In genomic region chr4:139761911-139762310, GRCm38 (mm10) we compare ENCODE assay signal across 21 mouse cellular contexts.
DNase-seq lines count a peak whose midpoint lies in the region; ATAC-seq and TF ChIP-seq lines count a peak whose summit lies in the region.
"Had no signal": no experiment of that assay in that cellular context is flagged by ENCODE, and none has a peak within 500 bp of the region (broad histone marks: within the 10 kb centered on the region; RNA-seq: fewer than 3 reads in every experiment).

No protein-coding gene starts in this region.

- DNase-seq in hindbrain, embryonic 14.5 days (ENCODE audit: low spot score) = no peak
- DNase-seq in hindbrain, embryonic 11.5 days (ENCODE audit: low spot score) = no peak
- DNase-seq in forebrain, postnatal 0 days = peak; percentile 14
- peak; percentile 42 for DNase-seq in retina, embryonic 14.5 days (ENCODE audit: low spot score)
- DNase-seq in gastrocnemius, postnatal 36 days = no peak
- no peak for DNase-seq in gastrocnemius, adult 18-20 months (ENCODE audit: low spot score)
- DNase-seq: cerebellum, postnatal 36 days; gastrocnemius, postnatal 10 days; heart, adult 18-20 months; heart, postnatal 36 days; kidney, adult 2 months; kidney, postnatal 10 days; liver, postnatal 0 days; lung, postnatal 10 days had no signal

- ATAC-seq in hindbrain, embryonic 14.5 days (ENCODE audit: low FRiP score) = no peak
- ATAC-seq in hindbrain, embryonic 11.5 days (ENCODE audit: low FRiP score) = no peak
- no peak for ATAC-seq in forebrain, embryonic 13.5 days
- no peak for ATAC-seq in forebrain, postnatal 0 days
- ATAC-seq: inflammation-experienced regulatory T-cells, adult 6 months; liver, postnatal 0 days had no signal

- H3K4me2 ChIP-seq in hindbrain, embryonic 14.5 days (replicated peaks) = 0 out of 2 replicates have a peak overlapping the region, but pooled peaks have one; percentile 5
- no peak overlapping the region for H3K4me2 ChIP-seq in hindbrain, embryonic 11.5 days (replicated peaks; ENCODE audit: low read depth, low read length)
- peak overlapping the region; percentile 26; the same call in 1 of the 2 replicates for H3K4me2 ChIP-seq in forebrain, embryonic 13.5 days
- no peak overlapping the region for H3K4me2 ChIP-seq in forebrain, postnatal 0 days (ENCODE audit: low read depth)
- H3K4me2 ChIP-seq: stomach, embryonic 15.5 days had no signal

- no peaks in the 10 kb centered on the region for H3K36me3 ChIP-seq in hindbrain, embryonic 14.5 days (replicated peaks; ENCODE audit: control insufficient read depth, insufficient read depth)
- no peaks in the 10 kb centered on the region for H3K36me3 ChIP-seq in hindbrain, embryonic 11.5 days (ENCODE audit: control insufficient read depth, insufficient read depth, low read length)
- no peaks in the 10 kb centered on the region for H3K36me3 ChIP-seq in forebrain, embryonic 13.5 days (ENCODE audit: poor library complexity, severe bottlenecking)
- no peaks in the 10 kb centered on the region for H3K36me3 ChIP-seq in forebrain, postnatal 0 days (ENCODE audit: insufficient read depth)
- H3K36me3 ChIP-seq: limb, embryonic 10.5 days; stomach, embryonic 15.5 days had no signal

- no peak overlapping the region for H3K9ac ChIP-seq in hindbrain, embryonic 14.5 days
- no peak overlapping the region for H3K9ac ChIP-seq in hindbrain, embryonic 11.5 days (ENCODE audit: low read depth, low read length)
- H3K9ac ChIP-seq in forebrain, embryonic 13.5 days = no peak overlapping the region
- no peak overlapping the region for H3K9ac ChIP-seq in forebrain, postnatal 0 days
- H3K9ac ChIP-seq: liver, postnatal 0 days; stomach, embryonic 15.5 days had no signal

- H3K27ac ChIP-seq in hindbrain, embryonic 14.5 days = no peak overlapping the region
- H3K27ac ChIP-seq in hindbrain, embryonic 11.5 days (ENCODE audit: low read depth, low read length) = no peak overlapping the region
- no peak overlapping the region for H3K27ac ChIP-seq in forebrain, embryonic 13.5 days
- no peak overlapping the region for H3K27ac ChIP-seq in forebrain, postnatal 0 days (ENCODE audit: low read depth, low read length)
- H3K27ac ChIP-seq: layer of hippocampus, adult 2 months; limb, embryonic 10.5 days; stomach, embryonic 15.5 days had no signal

- intact Hi-C loops in gastrocnemius, postnatal 36 days (cut with DNase I) = no loop called here

- no peak for TF ChIP-seq CTCF in forebrain, postnatal 0 days (IDR thresholded peaks at IDR 0.05; ENCODE audit: low read depth)

- H3K27me3 ChIP-seq in hindbrain, embryonic 14.5 days (ENCODE audit: control insufficient read depth, insufficient read depth, low read length) = 0 out of 2 replicates have a peak, but pooled peaks cover 6% of the 10 kb centered on the region
- peaks cover 2% of the 10 kb centered on the region; the same call in 1 of the 2 replicates for H3K27me3 ChIP-seq in hindbrain, embryonic 11.5 days (ENCODE audit: control insufficient read depth, insufficient read depth, low read length)
- peaks cover 32% of the 10 kb centered on the region for H3K27me3 ChIP-seq in forebrain, embryonic 13.5 days
- no peaks in the 10 kb centered on the region for H3K27me3 ChIP-seq in forebrain, postnatal 0 days (ENCODE audit: insufficient read depth, low read length)

- 11% methylated on average over 13 of the region's 13 CpGs for WGBS in hindbrain, embryonic 14.5 days
- WGBS in hindbrain, embryonic 11.5 days = 17% methylated on average over 13 of the region's 13 CpGs
- WGBS in forebrain, embryonic 13.5 days = under 1% methylated on average over 13 of the region's 13 CpGs
- 6% methylated on average over 13 of the region's 13 CpGs for WGBS in forebrain, postnatal 0 days

- H3K4me3 ChIP-seq in hindbrain, embryonic 14.5 days (replicated peaks; ENCODE audit: low read length) = no peak overlapping the region
- no peak overlapping the region for H3K4me3 ChIP-seq in hindbrain, embryonic 11.5 days (ENCODE audit: low read depth, low read length)
- no peak overlapping the region for H3K4me3 ChIP-seq in forebrain, embryonic 13.5 days
- no peak overlapping the region for H3K4me3 ChIP-seq in forebrain, postnatal 0 days (ENCODE audit: low read depth, low read length)
- H3K4me3 ChIP-seq: layer of hippocampus, adult 2 months; limb, embryonic 10.5 days; megakaryocyte, embryonic 14.5 days; myocyte; stomach, embryonic 15.5 days had no signal

- peaks cover 30% of the 10 kb centered on the region for H3K4me1 ChIP-seq in hindbrain, embryonic 14.5 days (replicated peaks; ENCODE audit: control insufficient read depth, insufficient read depth, low read length)
- peaks cover 4% of the 10 kb centered on the region for H3K4me1 ChIP-seq in hindbrain, embryonic 11.5 days (replicated peaks; ENCODE audit: control insufficient read depth, insufficient read depth, low read length)
- H3K4me1 ChIP-seq in forebrain, embryonic 13.5 days = peaks cover 59% of the 10 kb centered on the region
- peaks cover 4% of the 10 kb centered on the region; the same call in 1 of the 2 replicates for H3K4me1 ChIP-seq in forebrain, postnatal 0 days (ENCODE audit: insufficient read depth)
- H3K4me1 ChIP-seq: megakaryocyte, embryonic 14.5 days; stomach, embryonic 15.5 days had no signal

- H3K9me3 ChIP-seq in hindbrain, embryonic 14.5 days (ENCODE audit: control insufficient read depth, low read length) = no peaks in the 10 kb centered on the region
- no peaks in the 10 kb centered on the region for H3K9me3 ChIP-seq in hindbrain, embryonic 11.5 days (ENCODE audit: control insufficient read depth, low read length)
- no peaks in the 10 kb centered on the region for H3K9me3 ChIP-seq in forebrain, embryonic 13.5 days (replicated peaks)
- H3K9me3 ChIP-seq in forebrain, postnatal 0 days (ENCODE audit: low read length) = no peaks in the 10 kb centered on the region
- H3K9me3 ChIP-seq: limb, embryonic 10.5 days; megakaryocyte, embryonic 14.5 days; stomach, embryonic 15.5 days had no signal

Comparison
In these comparisons a context has a peak if more than half of its experiments do, and no peak if none do; other contexts are left out.
1. H3K4me2 ChIP-seq: peak in hindbrain, embryonic 14.5 days (single experiment) and forebrain, embryonic 13.5 days (single experiment); none in hindbrain, embryonic 11.5 days (single experiment) and forebrain, postnatal 0 days (single experiment).
2. DNase-seq: peak in forebrain, postnatal 0 days (single experiment) and retina, embryonic 14.5 days (single experiment); none in hindbrain, embryonic 14.5 days (single experiment), hindbrain, embryonic 11.5 days (single experiment), gastrocnemius, postnatal 36 days (0 of 2) and gastrocnemius, adult 18-20 months (single experiment).